Mouse (Mus musculus) thymus, postnatal 4 days (tissue): ENCODE measurements at regions not wholly inside any gene's neighbourhood (a gene's known extent, or its start where the extent isn't known, plus 50 kb on each side); places are given as distances from the start of the nearest gene placed in this dataset.

Experiments used
- DNase-seq: peaks from one replicate; pipeline ENCODE4 v3.0.0; 2021

DNA sequence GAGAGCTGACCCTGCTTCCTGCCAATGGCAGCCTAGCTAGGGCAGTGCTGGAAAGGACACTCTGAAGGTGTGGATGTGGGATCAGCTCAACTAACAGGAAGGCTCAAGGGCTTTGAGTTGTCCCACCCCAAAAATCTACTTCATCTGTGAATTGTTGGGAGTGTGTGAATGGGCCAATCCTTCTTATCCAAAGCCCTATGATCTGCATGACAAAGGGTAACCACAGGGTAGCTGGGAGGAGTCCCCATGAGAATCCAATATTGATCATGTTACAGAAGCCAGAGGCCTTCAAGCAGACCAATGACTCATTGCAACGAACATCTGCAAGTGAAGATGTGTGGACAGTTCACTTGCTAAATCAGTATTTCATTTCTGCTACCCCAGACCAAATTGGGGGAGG, 51.1 kb upstream of the Adra1b start:
- DNase-seq: no peak

DNA sequence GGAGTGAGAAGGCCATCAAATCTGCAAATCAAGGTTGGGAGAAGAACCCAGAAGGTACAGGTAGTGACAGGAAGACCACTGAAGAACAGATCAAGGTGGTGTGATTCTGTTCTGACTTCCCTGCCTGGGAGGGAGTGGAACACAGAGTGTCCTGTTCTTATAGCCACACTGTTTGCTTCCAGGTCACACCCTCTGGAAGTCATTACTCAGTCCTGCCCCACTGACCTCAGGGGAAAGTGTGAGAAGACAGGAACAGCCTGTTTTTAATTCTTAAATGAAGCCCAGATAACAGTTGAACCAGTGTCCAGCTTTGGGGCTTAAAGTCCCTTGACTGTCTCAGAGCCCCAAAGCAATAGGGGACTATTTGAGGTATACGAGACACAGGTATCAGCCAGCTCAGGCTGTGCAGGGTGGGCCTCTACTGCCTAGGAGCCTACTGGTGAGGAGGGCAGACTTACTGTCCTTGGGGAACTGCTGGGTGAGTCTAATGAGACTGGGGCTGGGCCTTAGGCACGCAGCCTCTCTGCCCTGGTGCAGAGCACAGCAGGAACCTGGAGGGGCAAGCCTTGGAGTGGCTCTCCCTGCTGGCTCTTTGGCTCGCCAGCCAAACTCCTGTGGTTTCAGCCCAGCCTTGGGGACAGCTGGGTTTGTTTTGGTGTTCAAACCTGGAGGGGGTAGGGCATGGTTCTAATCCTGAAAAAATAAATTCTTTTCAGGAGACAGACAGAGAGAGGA, 57.4 kb upstream of the Adra1b start:
- DNase-seq: no peak

- no peak for DNase-seq
These were observed 57.9 kb upstream of the Adra1b start for GRCm38 (mm10) chr11:43958976-43959315.

GRCm38 (mm10) chr11:43960348-43961105, 59.5 kb upstream of the Adra1b start:
- DNase-seq: no peak

GRCm38 (mm10) chr11:43961398-43962070, 60.5 kb upstream of the Adra1b start:
- DNase-seq: no peak

GRCm38 (mm10) chr11:43967764-43968163, 66.8 kb upstream of the Adra1b start:
- no peak for DNase-seq

DNA sequence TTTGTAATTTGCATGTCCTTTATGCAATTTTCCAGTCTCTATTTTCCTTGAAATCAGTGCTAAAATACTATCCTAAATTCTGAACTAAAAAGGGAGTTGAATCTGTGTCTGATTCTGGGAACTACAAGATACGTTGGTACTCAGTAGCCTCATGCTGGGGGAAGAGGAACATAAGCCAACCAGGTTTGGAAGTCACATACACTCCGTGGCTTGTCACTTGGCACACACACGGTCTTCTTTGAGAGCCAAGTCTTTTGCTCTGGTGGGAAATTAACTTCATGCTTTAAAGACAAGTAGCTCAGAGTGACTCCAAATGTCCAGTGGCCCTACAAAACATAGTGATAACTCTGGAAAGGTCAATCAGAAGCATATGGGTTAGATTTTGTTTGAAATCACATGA, 70.9 kb upstream of the Adra1b start:
- DNase-seq: no peak

GRCm38 (mm10) chr11:43976024-43976423, 75.0 kb upstream of the Adra1b start:
- DNase-seq: no peak

- DNase-seq: no peak
These were observed 78.4 kb upstream of the Adra1b start for GRCm38 (mm10) chr11:43979406-43979805.

- no peak for DNase-seq
These were observed 79.4 kb upstream of the Adra1b start for GRCm38 (mm10) chr11:43980444-43980843.

GRCm38 (mm10) chr11:43989911-43990430, 89.0 kb upstream of the Adra1b start:
- DNase-seq: no peak

DNA sequence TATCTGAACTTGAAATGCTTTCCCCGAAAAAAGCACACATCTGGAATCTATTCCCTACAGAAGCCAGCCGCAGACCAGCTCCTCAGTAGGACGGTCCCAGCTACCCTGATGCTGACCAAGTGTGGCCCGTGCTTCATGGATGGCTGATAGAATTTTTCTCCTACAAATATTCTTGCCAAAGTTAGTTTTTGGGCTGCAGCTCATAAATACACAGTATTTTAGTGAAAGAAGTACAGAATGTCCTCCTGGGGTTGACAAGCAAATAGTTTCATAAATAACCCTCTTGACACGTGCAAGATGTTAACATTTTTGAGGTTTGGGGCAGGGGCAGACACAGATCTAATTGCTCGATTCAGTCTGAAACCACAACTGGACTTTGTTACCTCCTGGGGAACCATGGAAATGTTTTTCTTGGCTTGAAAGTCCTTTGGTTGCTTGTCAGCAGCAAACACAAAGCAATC, 91.0 kb upstream of the Adra1b start:
- DNase-seq: no peak

GRCm38 (mm10) chr11:43998046-43998725, 97.2 kb upstream of the Adra1b start:
- no peak for DNase-seq

GRCm38 (mm10) chr11:44000056-44000455, 99.0 kb upstream of the Adra1b start:
- DNase-seq: no peak

GRCm38 (mm10) chr11:44001843-44002589, 101.0 kb upstream of the Adra1b start:
- no peak for DNase-seq

DNA sequence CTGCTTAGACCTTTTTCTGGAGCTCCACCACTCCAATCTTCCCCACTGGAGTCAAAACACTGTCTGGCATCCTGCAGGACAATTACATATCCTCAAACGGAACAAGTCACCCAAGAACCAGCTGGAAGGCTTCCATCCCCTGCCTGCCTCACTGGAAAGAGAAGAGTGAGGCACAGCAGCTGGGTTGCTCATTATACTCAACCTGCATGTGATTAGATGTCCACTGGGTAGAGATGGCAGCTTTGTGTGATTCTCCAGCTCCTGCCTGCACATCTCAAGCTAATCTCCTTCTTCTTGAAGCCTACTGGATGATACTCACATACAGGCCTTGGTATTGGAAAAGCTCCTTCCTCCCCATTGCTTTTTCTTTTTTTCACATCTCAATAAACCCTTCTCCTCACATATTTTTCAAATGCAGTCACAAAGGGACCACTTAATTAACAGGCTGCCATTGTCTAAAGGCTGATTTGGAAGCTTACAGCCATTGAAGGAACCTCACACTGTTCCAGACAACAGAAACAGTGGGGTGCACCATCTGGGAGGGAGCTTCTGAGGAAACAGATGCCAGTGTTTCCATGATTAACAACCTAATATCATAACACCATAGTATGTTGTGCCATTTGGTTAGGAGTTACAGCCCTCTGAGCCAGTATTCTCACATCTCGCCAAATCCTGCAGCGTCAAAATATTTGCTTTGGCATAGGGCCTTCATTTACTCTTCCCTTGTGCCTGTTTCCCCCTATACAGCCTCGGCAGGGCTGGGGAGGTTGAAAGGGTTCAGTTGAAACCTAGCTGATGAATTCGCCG, 101.9 kb upstream of the Adra1b start:
- no peak for DNase-seq

GRCm38 (mm10) chr11:44007526-44008040, 106.6 kb upstream of the Adra1b start:
- no peak for DNase-seq

GRCm38 (mm10) chr11:44012314-44012713, 111.3 kb upstream of the Adra1b start:
- DNase-seq: no peak

GRCm38 (mm10) chr11:44013841-44014240, 112.8 kb upstream of the Adra1b start:
- no peak for DNase-seq

DNA sequence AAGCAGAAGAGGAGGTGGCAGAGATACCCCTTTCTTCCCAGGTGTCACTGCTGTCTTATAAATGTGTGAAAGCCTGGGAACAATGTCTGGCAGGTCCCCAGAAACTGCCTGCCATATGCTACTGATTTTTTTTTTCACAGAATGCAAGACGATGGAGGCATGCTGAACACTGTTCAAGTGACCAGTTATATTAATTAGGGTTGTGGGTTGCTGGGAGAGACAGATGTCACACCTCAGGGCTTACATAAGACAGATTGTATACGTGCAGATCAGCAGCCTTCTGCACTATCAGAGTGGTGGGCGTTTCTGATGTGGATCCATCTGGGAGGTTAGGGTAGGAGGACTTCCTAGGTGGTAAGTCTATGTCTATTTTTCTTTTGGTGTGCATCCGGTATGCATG, 120.6 kb upstream of the Adra1b start:
- no peak for DNase-seq

DNA sequence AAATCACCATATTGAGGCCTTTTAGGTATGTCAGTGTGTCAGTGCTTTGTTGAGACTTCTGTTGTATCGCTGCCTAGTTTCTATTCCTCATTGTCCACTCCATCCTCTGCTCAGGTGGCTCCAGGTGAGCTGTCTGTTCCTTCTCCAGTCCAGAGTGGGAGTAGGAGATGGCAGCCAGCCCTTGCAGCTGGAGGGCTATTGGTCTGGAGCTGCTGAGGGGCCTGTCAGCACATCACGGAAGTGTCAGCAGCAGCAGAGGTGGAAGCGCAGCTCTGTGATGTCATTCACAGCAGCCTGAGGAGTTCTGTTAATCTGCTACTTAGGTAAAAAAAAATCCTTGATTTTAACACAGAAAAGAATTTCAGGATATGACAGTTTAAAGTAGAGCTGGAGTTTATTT, 126.0 kb upstream of the Adra1b start:
- DNase-seq: no peak
